Mouse (Mus musculus) neutrophil, adult 5-6 weeks (primary cell): ENCODE data around the gene Srd5a1. TPM values are rescaled to one million over a fixed set of nuclear protein-coding genes. Genes with fewer than 3 reads are reported as not detected.

Source experiments
- ATAC-seq: fragments of 151-379, 151-347 bp; 2 replicates; pipeline ENCODE4 v1.8.0; 2017; ENCODE audit warnings: mild to moderate bottlenecking, moderate TSS enrichment; ENCODE audit not compliant: insufficient number of reproducible peaks, poor library complexity, low FRiP score, severe bottlenecking; ENCODE audit errors: extremely low read depth
- total RNA-seq: library from RNA; stranded (forward); fragments of 200-1000 nt; gene quantifications from 2 replicates; pipeline ENCODE4 v1.2.3, GENCODE M21; 2017

The Srd5a1 gene
- total RNA-seq, 1 experiment from 2014 or later, result 0.58 TPM

DNA sequence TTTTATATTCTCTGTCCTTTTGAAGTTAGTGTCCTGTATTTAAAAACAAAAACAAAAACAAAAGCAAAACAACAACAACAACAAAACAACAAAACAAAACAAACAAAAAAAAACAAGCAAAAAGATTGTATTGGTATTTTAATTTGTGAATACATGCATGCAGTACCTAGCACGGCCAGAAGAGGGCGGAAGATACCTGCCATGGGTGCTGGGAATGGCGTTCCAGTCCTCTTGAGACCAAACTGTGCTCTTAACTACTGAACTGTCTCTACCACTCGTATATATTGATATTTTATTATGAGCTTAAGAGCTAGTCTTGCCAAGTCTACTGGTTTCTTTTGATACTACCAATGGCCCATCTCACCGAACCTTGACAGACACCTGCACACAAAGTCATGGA lies 58.2 kb downstream of the Srd5a1 start:
- ATAC-seq, result peak; percentile 60; the same call in 1 of the 2 replicates

DNA sequence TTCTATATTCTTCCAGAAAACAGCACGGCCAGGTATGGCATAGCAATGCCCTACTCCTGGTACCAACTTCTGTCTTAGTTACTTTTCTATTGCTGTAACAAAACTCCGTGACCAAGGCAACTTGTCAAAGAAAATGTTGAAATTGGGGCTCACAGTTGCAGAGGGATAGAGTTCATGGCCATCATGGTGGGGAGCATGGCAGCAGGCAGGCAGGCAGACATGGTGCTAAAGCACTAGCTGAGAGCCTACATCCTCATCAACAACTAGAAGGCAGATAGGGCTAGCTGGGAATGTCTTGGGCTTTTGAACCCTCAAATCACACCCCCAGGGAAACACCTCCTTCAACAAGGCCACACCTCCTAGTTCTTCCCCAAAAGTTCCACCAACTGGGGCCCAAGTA lies 60.4 kb downstream of the Srd5a1 start:
- ATAC-seq, result no peak

GRCm38 (mm10) chr13:69549980-69550379 lies 61.3 kb downstream of the Srd5a1 start:
- no peak for ATAC-seq

- ATAC-seq, result no peak
These were observed 63.6 kb downstream of the Srd5a1 start for GRCm38 (mm10) chr13:69547488-69548180.

- ATAC-seq, result peak; percentile 65
These were observed 66.2 kb downstream of the Srd5a1 start for GRCm38 (mm10) chr13:69545019-69545418.

GRCm38 (mm10) chr13:69543595-69543994 lies 67.6 kb downstream of the Srd5a1 start:
- no peak for ATAC-seq

GRCm38 (mm10) chr13:69542571-69543352 lies 68.5 kb downstream of the Srd5a1 start:
- no peak for ATAC-seq

DNA sequence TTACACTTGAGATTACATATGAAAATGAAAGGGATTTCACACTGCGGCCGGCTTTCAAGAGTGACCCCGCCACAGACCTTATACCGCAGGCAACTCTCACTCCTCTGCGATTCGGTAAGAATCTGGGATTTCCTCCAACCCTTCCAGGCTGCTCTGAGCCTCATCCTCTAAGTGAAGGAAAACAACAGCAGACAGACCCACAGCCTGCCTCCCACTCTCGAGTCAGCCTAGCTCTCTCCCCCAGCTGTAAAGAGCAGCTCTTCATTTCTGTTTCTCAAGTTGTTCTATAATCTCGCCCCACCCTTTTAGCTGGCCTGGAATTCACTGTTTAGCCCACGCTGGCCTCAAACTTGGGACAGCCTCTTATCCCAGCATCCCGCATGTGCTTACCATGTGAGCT lies 69.5 kb downstream of the Srd5a1 start:
- ATAC-seq, result no peak

- ATAC-seq, result no peak
These were observed 70.0 kb downstream of the Srd5a1 start for GRCm38 (mm10) chr13:69541209-69541608.

GRCm38 (mm10) chr13:69538327-69538726 lies 72.9 kb downstream of the Srd5a1 start:
- no peak for ATAC-seq

GRCm38 (mm10) chr13:69537366-69537765 lies 73.9 kb downstream of the Srd5a1 start:
- no peak for ATAC-seq

- no peak for ATAC-seq
These were observed 75.2 kb downstream of the Srd5a1 start for GRCm38 (mm10) chr13:69536021-69536420.

DNA sequence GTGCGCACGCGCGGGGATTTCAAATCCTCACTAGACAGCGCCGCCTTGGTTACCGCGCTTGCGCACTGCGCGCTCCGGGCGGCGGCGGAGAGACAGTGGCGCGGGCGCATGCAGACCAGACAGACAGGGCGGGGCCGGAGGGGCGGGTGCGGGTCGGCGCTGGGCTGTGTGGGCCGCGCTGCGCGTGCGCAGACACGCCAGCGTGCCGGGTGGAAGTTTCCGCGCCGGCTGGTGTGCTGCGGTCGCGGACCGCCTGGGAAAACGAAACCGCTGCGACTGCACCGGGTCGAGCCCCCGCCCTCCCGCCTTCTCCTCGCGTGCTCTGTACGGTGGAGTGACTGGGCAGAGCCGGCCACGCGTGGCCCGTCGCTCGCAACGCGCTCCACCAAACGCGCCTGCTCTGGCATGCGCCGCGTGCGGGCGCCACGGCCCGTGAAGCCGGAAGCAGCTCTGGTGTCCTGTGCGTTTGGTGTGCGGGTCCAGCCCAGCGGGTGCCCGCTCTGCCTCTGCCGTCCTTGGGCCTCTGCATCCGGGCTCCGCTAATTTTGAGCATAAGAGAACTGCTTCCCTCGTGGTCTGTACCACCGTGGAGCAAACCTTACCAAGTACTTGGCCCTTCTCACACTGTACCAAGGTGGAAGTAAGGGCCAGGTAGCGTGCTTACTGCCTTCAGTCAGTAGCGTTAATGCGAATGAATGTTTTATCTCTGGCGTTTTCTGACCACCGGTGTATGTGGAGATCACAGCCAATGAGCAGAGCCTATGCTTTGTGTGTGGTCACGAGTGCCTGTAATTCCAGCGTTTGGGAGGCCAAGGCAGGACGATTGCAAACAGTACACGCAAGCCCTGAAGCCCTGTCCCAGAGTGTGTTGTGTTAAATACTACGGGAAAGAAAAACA lies 76.3 kb downstream of the Srd5a1 start:
- peak; percentile 72 for ATAC-seq

DNA sequence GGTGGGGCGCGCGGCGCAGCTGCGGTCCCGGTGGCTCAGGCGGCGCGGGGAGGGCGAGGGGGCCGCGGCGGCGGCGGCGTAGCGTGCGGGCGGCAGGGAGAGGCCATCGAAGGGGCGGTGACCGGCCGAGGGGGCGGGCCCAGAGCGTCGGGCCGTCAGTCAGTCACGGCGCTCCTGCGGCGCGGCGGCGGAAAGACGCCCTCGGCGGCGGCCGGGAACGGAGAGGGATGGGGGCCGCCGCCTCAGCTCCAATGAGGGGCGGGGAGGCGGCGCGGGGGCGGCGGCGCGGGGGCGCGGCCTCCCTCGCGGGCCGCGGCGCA lies 76.9 kb downstream of the Srd5a1 start, which contains the start of gene Tent4a:
TSS of gene Tent4a (minus strand) at position 284 of the 320 bp plus-strand sequence.
- ATAC-seq, result peak; percentile 40

GRCm38 (mm10) chr13:69533405-69534333 lies 77.6 kb downstream of the Srd5a1 start, which contains the start of gene Nsun2:
Gene Nsun2 (plus strand): TSS chr13:69533746.
- no peak for ATAC-seq

DNA sequence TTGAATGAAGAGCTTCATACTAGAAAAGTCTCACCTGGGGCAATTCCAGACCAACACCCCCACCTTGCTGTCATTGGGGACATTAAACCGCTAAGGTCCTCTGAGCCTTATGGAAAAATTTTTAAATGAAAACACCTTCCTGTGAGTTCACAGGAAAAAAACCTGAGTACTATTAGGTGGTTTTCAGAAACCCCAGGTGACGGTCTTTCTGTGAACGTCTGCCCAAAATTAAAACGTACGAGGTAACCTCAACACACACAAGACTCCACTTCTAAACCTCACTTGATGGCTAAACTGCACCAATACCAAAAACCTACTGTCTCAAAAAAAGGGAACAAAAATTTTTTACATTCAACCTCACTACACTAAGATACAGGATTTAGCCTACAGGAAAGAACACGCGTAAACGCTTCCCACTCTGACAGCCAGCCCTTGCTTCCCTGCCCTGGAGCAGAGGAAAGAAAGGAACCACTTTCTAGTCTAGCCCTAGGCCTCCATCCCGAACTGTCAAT lies 78.3 kb downstream of the Srd5a1 start:
- ATAC-seq, result no peak

GRCm38 (mm10) chr13:69532101-69532892 lies 78.9 kb downstream of the Srd5a1 start:
- ATAC-seq, result no peak
